Mouse (Mus musculus): ENCODE results near the gene Samd4b.
A peak's percentile ranks its signal among the peaks of the same experiment; 100 is the strongest.

The Samd4b gene

DNA sequence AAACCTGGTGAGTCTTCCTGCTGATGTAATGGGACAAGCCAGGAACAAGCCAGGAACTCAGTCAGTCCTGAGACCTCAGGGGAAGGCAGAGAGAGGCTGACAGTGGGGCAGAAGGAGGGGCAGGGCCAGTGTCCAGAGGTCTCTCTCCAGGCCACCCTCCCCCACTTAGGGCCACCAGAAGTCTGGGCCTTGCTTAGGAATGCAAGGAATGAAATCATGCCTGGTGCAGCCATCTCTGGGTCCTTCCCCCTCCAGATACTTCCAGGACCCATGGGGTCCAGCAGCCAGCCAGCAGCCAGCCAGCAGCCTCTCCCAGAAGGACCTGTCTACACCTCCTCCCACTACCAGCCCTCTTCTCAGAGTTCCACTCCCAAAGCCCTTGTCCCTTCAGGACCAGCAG lies 10.3 kb downstream of the Samd4b start:
- no peak for DNase-seq

DNA sequence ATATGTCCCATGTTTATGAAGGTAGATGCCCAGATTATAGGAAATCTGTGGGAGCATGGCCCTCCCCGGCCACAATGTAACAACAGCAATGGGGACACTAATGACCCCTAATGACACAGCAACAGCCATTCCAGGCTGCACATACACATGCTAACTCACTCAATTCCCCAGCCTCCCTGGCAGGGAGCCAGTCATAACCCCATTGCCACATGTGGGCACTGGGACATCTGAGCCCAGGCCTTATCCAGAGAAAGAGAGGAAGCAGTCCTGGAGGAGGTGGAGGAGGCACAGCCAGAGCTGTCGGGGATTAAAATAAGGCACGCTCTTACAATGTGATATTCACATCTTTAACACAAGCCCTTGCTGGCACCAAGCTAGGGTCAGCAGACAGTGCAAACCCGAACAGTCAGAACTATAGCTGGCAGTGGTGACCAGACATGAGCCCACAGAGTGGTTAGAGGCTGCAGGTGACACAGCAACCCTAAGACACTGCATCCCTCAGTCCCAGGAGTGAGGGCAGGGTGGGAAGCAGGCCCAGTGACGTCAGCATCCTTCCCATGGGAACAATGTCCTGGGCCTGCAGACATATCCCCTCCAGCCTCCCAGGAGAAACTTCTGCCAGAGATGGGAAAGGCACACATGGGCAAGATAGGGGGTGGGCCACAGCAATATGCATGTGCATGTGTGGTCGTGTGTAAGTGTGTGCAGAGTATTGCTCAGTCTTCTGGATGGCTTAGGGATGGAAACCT lies 11.1 kb downstream of the Samd4b start:
- DNase-seq, result no peak

DNA sequence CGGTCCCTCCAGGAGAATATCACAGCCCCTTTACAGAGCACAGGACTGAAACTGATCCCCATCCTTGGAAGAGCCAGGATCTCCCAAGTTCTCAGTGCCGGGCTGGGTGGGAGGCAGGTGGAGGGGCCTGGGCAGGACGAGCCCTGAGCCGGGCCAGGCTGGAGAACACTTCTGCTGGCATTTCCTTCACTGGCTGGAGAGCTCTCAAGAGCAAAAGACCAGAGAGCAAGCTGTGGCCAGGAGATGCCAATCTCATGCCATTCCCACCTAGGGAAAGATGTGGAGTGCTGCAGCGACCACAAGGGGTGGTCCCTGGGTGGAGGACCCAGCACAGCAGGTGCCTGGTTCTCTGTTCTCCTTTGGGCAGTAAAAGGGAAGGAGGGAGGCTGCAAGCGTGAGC lies 12.9 kb downstream of the Samd4b start:
- DNase-seq, result no peak

DNA sequence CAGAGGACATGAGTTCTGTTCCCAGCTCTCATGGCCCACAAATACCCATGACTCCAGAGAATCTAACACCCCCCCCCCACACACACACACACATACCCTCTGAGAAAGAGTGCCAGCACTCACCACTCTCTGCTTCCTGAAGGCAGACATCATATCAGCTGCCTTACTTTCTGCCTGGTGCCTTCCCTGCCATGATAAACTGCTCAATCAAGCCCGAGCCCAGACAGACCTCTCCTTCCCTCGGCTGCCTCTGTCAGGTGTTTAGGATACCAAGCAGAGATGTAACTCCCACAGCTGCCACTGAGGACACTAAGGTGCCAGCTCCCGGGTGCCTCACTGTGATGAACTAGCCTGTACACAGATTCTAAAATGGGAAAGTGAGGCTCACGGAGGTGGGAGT lies 13.5 kb downstream of the Samd4b start:
- no peak for DNase-seq

DNA sequence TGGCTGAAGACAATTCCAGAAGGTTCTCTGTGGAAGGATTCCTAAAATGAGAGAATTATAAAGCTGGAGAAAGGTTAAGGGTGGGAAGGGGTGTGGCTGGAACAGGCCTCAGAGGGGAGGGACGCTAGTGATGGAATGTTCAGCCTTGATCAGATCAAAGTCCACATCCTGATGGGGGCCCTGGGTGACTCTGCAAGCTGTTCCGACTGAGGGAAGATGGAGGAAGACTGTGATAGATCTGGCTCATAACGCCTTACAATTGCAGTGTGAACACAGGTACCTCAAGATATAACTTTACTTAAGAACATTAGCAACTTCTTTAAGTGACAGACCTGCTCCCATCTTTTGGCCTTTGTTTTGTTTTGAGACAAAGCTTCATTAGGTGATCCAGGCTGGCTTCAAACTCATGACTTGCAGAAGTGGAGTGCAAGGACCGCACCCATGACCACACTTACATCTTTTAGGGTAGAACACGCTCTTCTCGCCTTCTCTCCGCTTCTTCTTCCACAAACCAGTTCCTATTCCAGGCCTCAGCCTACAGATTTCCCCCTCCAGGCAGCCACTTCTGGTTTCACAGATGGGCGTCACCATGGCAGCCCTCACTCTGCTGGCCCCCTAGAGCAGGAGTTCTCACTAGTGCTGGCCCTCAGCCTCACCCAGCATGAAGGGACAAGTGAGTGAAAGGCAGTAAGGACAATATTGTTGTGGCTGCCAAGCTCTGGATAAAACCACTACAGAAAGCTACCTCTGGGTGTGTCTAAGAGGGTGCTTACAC lies 14.2 kb downstream of the Samd4b start:
- DNase-seq, result no peak

DNA sequence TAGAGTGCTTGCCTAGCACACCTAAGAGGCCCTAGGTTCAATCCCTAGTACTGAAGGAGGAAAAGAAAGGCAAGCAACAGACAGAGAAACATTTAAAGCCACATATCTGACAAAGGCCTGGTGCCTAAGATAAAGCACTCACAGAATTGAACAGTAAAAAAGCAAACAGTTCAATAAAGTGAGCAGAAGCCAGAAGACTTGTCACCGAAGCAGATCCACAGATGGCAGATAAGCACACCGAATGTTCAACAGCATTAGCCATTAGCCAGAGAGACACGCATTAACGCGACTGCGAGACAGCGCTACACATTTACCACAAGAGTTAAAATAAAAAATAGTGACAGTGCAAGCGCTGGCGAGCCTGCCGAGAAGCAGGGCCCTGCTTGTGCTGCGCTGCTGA lies 15.1 kb downstream of the Samd4b start:
- DNase-seq, result no peak

DNA sequence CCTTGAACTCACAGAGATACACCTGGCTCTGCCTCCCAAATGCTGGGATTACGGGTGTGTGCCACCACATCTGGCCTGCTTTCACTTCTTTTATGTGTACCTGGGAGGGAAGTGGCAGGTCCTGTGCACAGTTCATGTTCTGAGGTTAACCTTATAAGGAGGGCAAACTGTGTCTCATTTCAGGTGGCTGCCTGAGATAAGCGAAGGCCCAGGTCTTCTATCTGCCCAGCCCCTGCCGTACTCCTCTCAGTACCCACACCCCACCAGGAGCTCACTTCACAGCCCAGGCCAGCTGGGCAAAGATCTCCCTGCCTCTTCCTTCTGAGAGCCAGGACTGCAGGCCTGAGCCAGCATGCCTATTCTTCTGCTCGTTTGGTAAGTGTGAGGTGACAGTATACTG lies 16.2 kb downstream of the Samd4b start:
- no peak for DNase-seq

DNA sequence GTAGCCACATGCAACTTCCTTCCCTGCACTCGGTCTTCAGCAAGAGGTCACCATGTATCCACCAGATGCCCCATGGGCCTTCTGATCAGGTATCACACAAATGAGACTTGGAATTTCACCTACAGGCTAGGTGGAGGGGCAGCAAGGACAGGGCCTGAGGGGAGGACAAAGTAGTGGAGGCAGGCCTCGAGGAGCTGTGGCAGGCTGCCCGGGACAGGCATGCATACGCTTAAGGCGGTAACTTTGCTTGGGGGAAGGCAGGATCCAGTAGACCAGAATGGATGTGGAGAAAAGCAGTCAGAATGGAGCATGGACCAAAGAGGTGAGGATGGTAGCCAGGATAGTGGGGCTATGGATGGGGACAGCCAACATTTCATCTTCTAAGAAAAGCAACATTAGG lies 18.1 kb downstream of the Samd4b start:
- DNase-seq, result no peak

DNA sequence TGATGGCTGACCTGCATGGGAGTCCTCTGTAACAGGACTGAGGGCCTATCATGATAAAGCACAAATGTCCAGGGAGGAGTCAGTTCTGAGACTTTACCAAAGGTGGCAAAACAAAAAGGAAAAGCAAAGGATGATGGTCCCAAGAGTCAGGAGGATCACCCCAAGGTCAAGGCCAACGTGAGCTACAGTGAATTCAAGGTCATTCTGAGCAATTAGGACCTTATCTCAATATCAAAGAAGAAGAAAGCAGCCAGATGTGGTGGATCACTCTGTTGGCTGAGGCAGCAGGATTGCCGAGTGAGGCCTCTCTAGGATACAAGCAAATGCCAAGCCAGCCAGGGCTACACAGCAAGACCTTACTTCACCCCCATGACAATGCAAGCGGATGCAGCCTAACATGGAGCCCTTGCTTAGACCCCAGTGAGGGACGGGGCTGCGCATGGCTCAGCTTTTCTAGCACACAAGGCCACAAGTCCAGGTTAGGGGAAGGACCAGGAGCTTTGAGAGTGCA lies 19.3 kb downstream of the Samd4b start:
- DNase-seq, result no peak

DNA sequence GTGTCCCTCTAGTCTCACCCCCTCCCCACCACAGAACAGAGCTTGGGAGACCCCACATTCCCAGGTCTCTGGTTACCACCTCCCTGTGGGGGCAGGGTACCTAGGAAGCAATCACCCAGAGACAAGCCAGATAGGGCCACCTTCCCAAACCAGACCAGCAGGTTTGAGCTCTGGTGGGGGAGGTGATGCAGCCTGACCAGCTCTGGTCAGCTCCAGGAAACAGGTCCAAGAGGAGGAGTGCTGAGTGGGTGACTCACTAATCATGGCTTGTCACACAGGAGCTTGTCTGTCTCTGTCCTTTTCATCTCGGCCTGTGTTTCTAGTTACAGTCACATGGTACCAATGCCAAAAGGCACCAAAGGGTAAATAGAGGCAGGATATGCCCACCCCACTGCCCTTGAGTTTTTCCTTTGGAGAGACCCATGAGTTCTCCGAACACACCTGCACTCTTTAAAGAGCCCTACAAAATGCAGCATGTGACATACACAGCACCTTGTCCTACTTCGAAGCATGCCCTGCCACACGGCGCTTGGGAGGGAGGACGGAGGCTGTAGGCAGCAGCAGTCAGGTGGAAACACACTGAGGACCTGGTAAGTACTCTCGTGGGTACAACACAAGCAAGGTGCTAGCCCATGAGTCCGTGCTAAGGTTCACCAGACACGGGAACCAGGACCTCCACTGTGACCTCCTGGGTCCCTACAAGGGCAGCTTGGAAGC lies 20.0 kb downstream of the Samd4b start:
- peak; percentile 22 for DNase-seq

DNA sequence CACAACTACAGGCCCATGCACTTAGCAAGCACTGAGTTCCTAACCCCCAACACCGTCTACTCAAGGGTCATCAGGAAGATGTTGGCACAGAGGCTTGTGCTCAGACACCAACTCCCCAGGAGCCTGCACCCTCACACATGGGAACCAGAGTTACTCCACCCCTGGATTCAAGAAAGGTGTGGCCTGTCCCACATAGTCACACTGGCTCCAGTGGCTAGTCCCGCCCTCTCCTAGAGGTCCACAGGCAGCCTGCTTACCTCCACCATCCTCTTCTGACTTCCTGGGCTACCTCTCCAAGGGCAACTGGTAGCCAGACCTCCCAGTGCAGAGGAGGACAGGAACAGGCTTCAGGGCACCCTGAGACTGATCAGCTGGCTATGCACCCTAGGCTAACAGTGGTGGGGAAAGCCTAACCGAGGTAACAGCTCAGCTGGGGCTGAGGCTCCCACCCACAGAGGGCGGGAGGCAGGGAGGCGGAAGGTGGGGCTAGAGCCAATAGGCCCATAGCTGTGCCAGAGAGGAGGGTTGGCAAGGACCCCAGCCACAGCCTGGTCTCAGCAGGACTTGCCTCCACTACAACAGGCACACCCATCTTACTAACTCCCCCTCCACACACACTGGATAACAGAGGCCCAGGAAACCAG lies 21.6 kb downstream of the Samd4b start:
- peak; percentile 34 for DNase-seq

DNA sequence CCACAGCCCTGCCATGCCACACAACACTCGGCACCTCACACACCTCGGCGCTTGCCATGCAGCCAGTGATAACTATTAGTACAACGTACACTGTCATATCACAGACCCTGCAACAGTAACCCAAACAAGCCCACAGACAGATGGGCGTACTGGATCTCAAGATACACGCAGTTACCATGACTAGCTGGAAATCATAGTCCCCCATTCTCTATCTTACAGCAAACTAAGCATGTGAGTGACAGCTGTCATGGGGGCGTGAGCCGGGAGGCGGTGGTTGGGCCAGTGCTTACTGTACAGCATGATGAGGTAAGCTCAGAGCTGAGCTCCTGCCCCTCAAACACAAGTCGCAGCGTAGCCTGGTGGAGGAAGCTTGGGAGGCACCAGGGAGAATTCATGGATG lies 22.3 kb downstream of the Samd4b start:
- DNase-seq, result no peak

DNA sequence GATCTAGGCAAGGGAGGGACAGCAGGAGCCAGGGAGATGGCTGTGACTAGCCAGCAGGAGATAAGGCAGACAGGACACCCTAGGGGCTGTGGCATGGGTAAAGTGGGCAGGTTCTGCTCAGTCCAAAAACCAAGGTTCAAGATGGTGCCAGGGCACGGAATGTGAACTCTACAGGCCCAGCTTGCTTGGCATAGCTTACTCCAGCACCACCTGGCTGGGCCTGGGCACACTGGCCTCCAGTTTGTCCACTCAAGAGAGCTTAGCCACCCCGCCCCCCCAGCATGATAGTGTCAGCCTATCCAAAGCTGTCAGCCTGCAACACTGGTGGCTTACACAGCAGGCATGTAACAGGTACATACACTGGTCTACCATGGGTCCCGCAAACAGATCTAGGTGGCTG lies 24.7 kb downstream of the Samd4b start:
- no peak for DNase-seq

DNA sequence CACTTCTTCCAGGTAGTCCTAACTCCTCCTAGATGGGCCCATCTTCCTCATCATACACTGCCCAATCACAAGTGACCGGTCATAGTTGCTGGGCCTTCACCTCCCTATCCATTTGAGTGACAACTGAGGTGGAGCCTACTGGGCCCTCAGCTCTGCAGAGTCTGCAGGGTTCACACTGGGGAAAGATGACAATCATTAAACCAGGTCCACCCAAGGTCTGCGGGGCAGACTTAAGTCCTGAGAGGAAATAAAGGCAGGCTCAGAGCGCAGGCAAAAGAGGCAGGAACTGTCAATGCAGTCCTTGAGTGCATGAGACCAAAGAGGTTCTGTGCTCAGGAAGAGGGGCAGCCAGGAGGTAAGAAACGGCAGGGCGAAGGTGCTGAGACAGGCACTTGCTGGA lies 25.3 kb downstream of the Samd4b start:
- no peak for DNase-seq

DNA sequence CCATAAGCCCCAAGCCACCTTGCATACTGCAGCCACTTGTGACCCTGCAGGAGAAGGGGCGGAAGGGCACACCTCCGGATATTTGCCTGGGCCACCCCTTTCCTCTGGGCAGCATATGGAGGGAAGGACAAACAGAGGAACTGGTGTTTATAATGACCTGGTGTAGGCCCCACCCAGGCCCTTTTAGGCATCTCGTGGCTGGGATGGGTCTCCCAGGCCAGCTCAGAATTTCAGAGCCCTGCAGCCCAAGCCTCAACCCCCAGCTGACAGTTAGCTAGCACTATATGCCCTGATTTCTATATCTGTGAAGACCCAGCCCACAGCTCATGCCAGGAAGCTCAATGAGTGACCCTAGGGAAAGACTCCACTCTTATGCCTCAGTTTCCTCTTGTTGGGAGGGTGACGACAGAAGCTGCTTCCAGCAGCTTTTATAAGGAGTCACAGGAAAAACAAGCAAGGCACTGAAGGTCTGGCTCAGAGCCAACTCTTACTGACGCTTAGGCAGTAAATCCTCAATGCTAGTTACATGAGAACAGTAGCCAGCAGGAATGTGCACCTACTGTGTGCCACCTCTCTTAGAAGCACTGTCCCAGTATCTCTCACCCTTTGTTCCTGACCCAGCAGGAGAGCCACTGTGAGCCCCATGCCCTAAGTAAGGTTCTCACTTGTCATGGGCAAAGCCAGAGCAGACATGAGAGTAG lies 26.8 kb downstream of the Samd4b start:
- no peak for DNase-seq

DNA sequence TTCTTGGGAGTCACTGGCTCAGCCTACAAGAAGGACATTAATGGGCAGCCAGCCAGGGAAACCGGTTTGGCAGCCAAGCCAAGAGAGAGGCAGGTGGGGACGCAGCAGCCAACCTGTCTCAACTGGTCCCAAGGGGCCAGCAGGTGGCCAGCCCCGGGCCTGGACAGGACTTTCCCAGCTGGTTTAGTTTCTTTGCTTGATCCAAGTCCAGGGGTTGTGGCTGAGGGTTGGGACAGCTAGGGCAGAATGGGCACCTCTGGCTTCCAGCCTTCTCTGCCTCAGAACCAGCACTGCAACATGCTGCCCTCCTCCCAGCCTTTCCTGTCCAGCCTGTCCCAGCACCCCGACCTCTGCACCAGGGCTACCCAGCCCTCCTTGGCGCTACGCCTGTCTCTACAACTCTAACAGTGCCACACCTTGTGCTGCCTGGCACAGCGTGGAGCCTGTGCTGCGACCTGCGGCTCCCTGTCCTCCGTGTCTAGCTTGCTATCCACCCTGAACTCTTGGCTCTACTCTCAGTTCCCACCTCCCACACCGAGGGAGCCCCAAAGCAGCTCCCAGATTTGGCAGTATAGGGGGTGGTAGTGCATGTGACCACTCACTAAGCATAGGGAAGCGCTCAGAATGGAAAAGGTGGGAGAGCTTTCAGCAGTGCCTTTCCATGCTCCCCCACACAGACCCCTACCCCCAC lies 27.5 kb downstream of the Samd4b start:
- peak; percentile 79 for DNase-seq

DNA sequence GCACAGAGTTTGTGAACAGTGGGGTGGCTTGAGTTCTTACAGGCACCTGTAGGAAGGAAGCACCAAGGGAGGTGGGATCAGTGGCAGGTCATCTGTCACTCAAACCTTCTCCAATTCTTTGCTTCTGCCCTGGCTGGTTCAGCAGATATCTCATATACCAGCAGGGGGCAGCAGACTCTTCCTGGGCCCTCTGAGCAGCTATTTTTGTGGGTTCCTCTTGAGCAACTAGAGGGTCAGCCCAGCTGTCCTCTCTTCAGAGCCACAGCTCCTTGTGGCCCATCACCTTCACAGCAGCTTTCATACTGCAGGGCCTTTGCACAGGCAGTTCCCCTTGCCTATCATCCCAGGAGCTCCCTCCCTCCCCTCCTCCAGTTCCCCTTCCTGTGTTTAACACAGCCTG lies 29.7 kb downstream of the Samd4b start:
- DNase-seq, result peak; percentile 70

DNA sequence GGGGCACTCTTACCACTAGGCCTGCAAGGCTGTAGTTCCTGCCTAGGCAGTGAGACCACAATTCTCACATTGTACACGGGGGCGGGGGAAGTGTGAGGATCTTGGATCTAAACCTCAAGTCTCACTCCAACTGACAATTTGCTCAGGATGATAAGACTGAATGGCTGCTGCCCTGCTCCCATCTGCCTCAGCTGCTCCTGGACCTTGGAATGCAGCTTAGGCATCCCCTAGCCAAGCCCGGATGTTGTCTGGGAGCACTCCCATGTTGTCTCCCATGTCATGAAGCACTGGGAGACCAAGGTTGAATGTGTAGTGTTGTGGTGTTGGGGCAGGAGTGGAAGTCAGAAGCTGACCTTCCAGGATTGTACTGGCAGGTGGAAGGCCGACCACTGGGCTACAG lies 30.4 kb downstream of the Samd4b start:
- no peak for DNase-seq

DNA sequence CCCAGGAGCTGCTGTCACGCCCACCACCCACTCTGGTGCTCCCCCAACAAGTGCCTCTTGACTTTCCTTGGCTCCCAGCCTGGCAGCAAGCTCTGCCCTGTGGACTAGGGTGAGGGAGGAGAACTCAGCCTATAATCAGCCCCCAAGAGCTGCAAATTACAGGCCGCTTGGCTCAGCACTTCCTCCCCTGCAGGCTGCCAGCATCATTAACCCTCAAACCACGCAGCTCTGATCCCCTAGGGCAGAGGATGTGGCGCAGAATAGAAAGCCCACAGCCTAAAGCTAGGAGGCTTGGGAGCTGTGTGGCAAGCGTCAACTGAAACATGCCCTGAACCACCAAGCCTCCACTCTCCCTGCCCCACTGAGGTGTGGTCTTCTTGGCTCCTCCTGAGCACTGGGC lies 32.5 kb downstream of the Samd4b start:
- no peak for DNase-seq

DNA sequence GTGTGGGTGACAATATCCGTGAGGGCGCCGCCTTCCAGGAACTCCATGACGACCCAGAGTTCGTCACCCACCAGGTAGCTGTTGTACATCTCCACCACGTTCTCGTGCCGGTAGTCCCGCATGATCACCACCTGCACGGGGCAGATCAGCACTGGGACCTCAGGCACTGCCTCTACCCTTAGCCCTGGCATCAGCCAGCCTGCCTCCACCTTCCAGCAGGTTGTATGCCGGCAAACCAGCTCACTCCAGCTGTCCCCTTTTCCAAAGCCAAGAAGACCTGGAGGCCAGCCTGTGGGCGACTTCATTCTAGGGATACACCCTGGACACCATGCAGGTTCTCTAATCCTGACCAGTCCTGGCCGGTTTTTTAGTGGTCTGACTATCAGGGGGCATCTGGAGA lies 35.0 kb downstream of the Samd4b start:
- DNase-seq, result peak; percentile 74

DNA sequence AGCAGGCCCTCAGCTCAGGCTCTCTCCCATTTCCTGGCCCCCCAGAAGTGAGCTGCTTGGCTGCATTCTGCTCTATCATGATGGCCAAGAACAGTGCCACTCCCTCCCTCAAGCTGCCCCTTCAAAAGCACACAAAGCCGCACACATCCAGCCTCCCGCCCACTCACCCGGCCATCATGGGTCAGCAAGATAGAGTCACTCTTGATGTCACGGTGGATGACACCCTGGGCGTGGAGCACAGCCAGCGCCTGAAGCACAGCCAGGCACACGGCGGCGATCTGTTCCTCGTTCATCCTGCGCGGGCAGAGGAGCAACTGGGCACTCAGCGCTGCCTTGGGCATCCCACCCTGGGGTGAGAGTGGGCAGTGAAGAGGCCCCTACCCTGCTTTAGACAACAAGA lies 35.6 kb downstream of the Samd4b start:
- peak; percentile 74 for DNase-seq

DNA sequence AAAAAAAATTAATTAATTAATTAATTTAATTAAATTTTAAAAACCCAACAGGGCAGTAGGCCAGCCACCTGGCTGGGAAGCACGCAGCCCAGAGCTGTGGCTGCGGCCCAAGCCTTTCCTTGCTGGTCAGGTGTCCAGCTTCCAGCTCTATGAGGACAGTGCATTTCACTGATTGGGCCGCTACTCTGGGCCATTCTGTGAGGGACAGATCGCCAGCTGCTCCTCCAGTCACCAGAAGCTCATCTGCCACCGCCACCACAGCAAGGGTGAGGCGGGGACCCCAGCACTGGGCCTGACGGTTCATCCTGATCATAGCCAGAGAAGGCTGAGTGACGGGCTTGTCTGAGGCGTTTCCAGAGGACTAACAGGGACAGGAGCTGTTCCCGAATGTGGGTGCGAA lies 36.0 kb downstream of the Samd4b start:
- DNase-seq, result peak; percentile 64
